Mouse (Mus musculus) left cerebral cortex, postnatal 25 days (tissue): ENCODE measurements at regions not wholly inside any gene's neighbourhood (a gene's known extent, or its start where the extent isn't known, plus 50 kb on each side); places are given as distances from the start of the nearest gene placed in this dataset.
A peak's percentile ranks its signal among the peaks of the same experiment; 100 is the strongest.

ENCODE experiments used
- DNase-seq, 2 experiments: peaks; one replicate each; pipeline ENCODE4 v3.0.0; 2022; ENCODE audit warnings: low spot score in 2 of 2, mixed read lengths in 1 of 2
- intact Hi-C: fragments of 180-260 bp; cut with DNase I; formaldehyde crosslinking; loops from one replicate; pipeline ENCODE4 v1.15.1; 2025
- microRNA-seq, 2 experiments: library from miRNA; unstranded; fragments of <30 nt; microRNA quantifications; one replicate each; pipeline ENCODE4 v1.2.0; 2022

GRCm38 (mm10) chr8:96680416-96681027 lies 792.2 kb upstream of the Got2 start:
- peak in 1 of 2 experiments; percentile 19 for DNase-seq
- intact Hi-C loops, result no loop called here

- no peak for DNase-seq
Measured at GRCm38 (mm10) chr8:96679510-96679909, 791.2 kb upstream of the Got2 start.

GRCm38 (mm10) chr8:96674703-96675102 lies 786.4 kb upstream of the Got2 start:
- intact Hi-C loops, result no loop called here

More at GRCm38 (mm10) chr8:96679510-96679909, 791.2 kb upstream of the Got2 start:
- intact Hi-C loops, result no loop called here

GRCm38 (mm10) chr8:96656495-96657279 lies 768.3 kb upstream of the Got2 start:
- DNase-seq, result no peak
- intact Hi-C loops, result no loop called here

More at GRCm38 (mm10) chr8:96674703-96675102, 786.4 kb upstream of the Got2 start:
- no peak for DNase-seq

- DNase-seq, result no peak
- intact Hi-C loops, result no loop called here
Measured at GRCm38 (mm10) chr8:96647743-96648142, 759.4 kb upstream of the Got2 start.

Small RNAs in the stretch of these regions (microRNA-seq; reads per million reads assigned to microRNA genes)
- 0 reads per million in 2 experiments for gene Gm24132
